Mouse (Mus musculus) B cell, adult 62 days (primary cell): ENCODE data around the gene Apon. TPM values are rescaled to one million over a fixed set of nuclear protein-coding genes. Genes with fewer than 3 reads are reported as not detected.

Experiments
- total RNA-seq: library from RNA; stranded (reverse); gene quantifications from 4 replicates; pipeline ENCODE4 v1.2.4, GENCODE M21; 2023

Gene Apon
- total RNA-seq, result not detected in 4 replicates

GRCm38 (mm10) chr10:128253677-128254255, at the start of gene Apon:
Apon (plus strand) TSS chr10:128254096.

DNA sequence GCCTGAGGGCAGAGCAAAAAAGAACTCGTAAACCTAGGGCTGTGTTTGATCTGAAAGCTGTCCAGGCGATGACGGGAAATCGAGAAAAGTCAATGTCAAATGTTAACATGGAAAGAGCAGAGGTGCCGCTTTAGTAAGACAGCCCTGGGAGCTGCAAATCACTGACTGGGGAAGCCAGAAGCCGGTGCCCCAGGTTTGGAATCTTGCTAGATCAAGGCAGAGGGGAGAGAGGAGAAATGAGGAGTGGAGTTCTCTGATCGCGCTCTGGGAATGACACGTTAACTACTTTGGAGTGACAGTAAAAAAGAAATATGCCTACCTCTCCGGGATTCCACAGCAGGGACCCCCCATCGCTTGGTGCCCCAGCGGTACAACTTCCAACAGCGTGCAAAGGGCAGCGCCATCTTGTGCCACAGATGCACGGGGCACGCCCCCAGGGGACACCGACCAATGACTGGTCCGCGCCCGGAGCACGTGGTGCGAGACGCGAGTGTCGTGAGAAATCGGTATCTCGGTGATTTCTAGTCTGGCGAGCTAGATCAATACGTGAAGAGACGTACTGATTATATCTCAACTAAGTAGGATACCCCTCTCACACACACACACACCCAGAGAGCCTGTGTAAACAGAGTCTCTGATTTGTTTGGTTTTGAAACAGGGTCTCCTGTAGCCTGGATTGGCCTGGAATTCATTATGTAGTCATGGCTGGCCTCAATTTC, 42.3 kb upstream of the Apon start, which contains the start of gene Spryd4:
Gene Spryd4 (minus strand): TSS at position 418 of the 719 bp plus-strand sequence.

DNA sequence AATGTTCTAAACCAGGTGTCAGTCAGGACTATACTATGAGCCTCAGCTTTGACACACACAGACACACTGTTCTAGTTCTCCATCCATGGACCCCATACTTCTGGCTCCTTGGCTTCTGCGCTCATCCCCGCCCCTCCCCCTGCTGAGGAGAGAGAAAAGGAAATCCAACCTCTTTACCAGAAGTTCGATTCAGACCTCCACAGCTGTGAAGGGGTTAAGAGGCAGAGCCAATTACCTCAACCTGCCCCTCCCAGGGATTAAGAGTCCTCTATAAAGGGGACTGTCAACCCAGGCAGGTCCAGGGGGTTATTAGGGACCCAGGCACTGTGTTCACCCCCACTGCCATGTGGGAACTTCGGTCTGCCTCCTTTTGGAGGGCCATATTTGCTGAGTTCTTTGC, 28.4 kb upstream of the Apon start, which contains the start of gene Mip:
Gene Mip (plus strand): TSS at position 301 of the 400 bp plus-strand sequence.

GRCm38 (mm10) chr10:128231697-128232419, 22.0 kb upstream of the Apon start, which contains the start of gene Timeless:
Timeless (plus strand) TSS chr10:128232065.

DNA sequence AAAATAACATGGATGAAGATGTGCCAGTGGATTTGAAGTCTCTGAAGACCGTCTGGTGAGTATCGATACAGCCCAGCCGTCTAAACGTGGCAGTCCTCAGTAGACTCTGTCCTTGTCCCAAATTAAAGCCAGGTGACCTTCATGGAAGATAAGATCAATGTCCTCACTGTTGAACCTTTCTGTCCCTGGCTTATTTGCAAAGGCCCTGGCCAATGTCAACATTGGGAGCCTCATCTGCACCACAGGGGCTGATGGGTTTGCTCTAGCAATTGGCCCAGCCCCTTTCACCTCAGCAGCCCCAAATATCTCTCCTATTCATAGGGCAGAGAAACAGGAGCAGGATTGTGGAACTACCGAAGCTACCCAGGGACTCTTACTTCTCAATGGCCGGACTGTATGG, 14.5 kb downstream of the Apon start, which contains the start of gene Apof:
Gene Apof (plus strand): TSS at position 301 of the 400 bp plus-strand sequence.

DNA sequence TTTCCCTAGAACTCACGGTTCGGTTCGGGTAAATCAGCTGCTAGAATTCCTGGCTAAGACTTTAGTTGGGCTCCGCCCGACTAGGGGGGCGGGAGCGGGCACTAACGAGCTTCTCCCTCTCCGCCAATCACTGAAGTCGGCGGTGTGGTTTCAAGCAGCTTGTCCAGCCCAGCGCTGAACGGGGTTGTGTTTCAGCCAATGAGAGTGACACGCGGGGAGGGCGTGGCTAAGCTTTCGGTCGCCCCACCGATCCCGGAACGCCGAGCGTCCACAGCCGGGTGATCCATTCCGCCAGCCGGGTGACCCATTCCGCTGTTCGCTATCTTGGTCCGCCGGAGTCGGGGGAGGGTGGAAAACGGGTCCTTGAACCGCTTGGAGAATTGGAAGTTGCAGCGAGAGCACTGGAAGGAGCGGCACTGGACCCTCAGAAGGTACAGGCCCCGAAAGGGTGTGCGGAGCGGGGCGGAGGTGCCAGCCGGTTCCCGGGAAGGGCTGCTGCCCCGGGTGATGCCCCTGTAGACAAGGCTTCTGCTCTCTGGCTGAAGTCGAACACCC, 16.5 kb downstream of the Apon start, which contains the start of gene Stat2:
Gene Stat2 (plus strand): TSS at position 273 of the 555 bp plus-strand sequence.

DNA sequence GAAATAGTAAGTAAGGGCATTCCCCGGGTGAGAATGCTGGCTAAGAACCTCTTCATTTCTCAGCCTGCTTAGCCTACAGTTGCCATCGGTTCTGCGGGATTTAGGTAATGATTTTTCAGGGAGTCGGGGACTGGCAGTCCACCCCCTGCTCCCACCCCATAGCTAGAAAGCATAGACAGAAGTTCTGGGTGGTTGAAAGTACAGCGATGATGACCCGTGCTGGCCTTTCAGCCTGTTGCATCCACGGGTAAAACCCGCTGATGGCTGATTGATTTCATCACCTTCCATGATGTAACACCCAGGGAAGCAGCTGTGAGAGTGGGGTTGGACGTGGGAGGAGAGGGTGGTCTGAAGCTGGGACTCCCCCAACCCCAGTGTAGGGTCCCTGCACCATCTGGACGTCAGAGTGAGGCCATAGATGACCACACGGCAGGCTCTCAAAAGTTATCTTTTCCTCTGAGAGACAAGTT, 44.8 kb downstream of the Apon start, which contains the start of gene Il23a:
Gene Il23a (minus strand): TSS at position 51 of the 470 bp plus-strand sequence.

DNA sequence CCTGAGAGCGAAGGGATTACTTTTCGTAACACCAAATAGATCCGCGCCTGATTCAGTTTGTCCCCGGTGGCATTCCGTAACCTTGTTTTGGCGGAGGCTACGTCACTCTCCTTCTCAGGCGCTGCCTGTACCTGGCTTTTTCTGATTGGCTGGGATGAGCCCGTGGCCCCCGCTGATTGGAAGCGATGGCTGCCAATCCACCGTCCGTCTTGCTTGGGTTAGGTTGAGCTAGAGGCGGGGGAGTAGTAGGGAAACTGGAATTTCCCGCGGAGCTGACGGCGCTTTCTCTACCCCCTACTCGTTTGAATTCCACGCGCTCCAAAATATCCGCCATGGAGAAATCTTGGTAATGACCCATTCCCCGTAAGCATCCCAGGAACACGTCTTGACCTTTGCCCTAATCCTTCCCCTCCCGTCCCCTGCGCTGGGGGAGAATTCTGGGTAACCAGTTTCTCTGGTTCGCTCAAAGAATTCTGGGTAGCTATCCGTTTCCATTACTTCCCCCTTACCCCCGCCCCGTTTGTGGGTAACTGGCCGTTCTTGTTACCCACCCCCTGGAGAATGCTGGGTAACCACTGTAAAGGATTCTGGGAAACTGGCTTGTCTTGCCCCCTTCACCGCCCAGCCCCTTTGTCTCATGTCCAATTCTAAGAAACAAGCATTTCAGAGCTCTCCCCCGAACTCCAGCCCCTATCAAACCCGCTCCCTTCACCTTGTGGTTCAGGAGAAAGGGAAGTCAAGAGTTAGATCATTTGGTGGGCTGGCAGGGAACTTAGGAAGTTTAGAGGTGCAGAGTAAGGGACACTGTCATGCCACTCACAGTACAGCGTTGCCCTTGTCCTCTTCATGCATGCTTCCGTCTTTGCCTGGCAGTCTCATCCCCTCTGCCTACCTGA, 49.5 kb downstream of the Apon start, which contains the start of gene Pan2:
Gene Pan2 (plus strand): TSS at position 210 of the 896 bp plus-strand sequence.

Other genes with a start within 250 kb of the Apon start
- gene Hsd17b6, start 246.5 kb upstream of the Apon start, total RNA-seq, result not detected in 4 replicates
- 13.5 to 17.2 TPM (median 14.0 TPM) in 4 replicates for gene Prim1, start 238.9 kb upstream of the Apon start, total RNA-seq
- 587 to 616 TPM (median 605 TPM) in 4 replicates for gene Naca, start 218.5 kb upstream of the Apon start, total RNA-seq
- 110 to 153 TPM (median 131 TPM) in 4 replicates for gene Ptges3, start 195.1 kb upstream of the Apon start, total RNA-seq
- 523 to 608 TPM (median 568 TPM) in 4 replicates for gene Atp5b, start 170.8 kb upstream of the Apon start, total RNA-seq
- 124 to 141 TPM (median 134 TPM) in 4 replicates for gene Baz2a, start 162.5 kb upstream of the Apon start, total RNA-seq
- 43.9 to 52.8 TPM (median 47.8 TPM) in 4 replicates for gene Rbms2, start 73.8 kb upstream of the Apon start, total RNA-seq
- gene Gls2, start 59.6 kb upstream of the Apon start, total RNA-seq, result not detected in 4 replicates
- gene Spryd4, start 42.3 kb upstream of the Apon start, total RNA-seq, result 12.3 to 17.4 TPM (median 15.1 TPM) in 4 replicates
- not detected in 4 replicates for gene Mip, start 28.3 kb upstream of the Apon start, total RNA-seq
- gene Timeless, start 22.0 kb upstream of the Apon start, total RNA-seq, result 13.7 to 23.7 TPM (median 16.3 TPM) in 4 replicates
- gene Apof, start 14.6 kb downstream of the Apon start, total RNA-seq, result 0.75 to 1.4 TPM (median 0.93 TPM) in 4 replicates
- gene Stat2, start 16.5 kb downstream of the Apon start, total RNA-seq, result 110 to 128 TPM (median 114 TPM) in 4 replicates
- gene Il23a, start 44.7 kb downstream of the Apon start, total RNA-seq, result not detected in 4 replicates
- 62.2 to 69.4 TPM (median 65.8 TPM) in 4 replicates for gene Pan2, start 49.2 kb downstream of the Apon start, total RNA-seq
- gene Cnpy2, start 68.4 kb downstream of the Apon start, total RNA-seq, result 18.8 to 20.8 TPM (median 19.5 TPM) in 4 replicates
- 101 to 110 TPM (median 110 TPM) in 4 replicates for gene Cs, start 83.6 kb downstream of the Apon start, total RNA-seq
- gene Coq10a, start 114.9 kb downstream of the Apon start, total RNA-seq, result 28.6 to 37.3 TPM (median 32.6 TPM) in 4 replicates
- 67.5 to 68.6 TPM (median 68.3 TPM) in 4 replicates for gene Ankrd52, start 123.0 kb downstream of the Apon start, total RNA-seq
- gene Slc39a5, start 147.1 kb downstream of the Apon start, total RNA-seq, result not detected in 4 replicates
- 39.1 to 49.2 TPM (median 47.1 TPM) in 4 replicates for gene Nabp2, start 157.4 kb downstream of the Apon start, total RNA-seq
- gene Rnf41, start 157.6 kb downstream of the Apon start, total RNA-seq, result 61.4 to 67.3 TPM (median 65.5 TPM) in 4 replicates
- gene Smarcc2, start 205.2 kb downstream of the Apon start, total RNA-seq, result 145 to 160 TPM (median 147 TPM) in 4 replicates
- 488 to 539 TPM (median 516 TPM) in 4 replicates for gene Myl6, start 240.0 kb downstream of the Apon start, total RNA-seq
- 0.58 to 0.75 TPM in 2 of 4 replicates, not detected in the others for gene Myl6b, start 244.6 kb downstream of the Apon start, total RNA-seq